Mouse (Mus musculus) c-Kit-positive CD71-positive TER-119-negative erythroid progenitor cells, embryonic 14.5 days (primary cell): ENCODE data around the gene Ppm1l.

Experiments
- DNase-seq: peaks from one replicate; pipeline ENCODE4 v3.0.0-alpha.2; 2013; ENCODE audit warnings: low read depth

Ppm1l gene

DNA sequence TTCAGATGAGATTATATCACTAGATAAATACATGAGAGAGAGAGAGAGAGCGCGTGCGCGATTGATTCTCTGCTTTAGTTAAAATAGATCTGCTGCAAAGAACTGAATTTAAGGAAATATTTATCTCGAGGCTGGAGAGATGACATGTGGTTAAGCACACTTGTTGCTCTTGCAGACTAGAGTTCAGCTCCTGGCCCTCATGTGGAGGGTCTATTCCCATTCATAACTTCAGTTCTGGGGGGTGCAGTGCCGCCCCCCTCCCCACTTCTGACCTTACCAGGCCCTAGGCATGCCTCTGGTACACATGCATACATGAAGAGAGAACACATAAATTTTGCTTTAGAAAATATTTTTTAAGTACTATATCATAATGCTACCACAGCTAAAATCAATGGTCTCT, 280.6 kb downstream of the Ppm1l start:
- no peak for DNase-seq

DNA sequence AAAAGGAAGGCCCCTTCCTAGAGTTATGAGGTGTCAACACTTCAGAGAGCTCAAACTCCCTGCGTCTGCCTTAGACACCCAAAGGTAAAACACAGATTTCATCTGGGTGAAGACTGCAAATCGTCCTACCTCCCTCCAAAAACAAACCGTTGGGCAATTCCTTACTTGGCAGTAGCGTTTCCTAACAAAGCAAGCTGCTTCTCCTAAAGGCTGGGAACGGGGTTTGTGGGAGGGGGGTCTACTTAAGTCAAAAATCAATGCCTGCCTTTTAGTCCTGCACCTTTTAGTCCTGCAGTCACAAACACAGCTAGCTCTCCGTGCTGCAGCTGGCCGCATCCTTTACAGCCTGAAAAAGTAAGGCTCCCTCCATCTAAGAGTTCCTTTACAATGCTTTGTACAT, 281.2 kb downstream of the Ppm1l start:
- DNase-seq: no peak

DNA sequence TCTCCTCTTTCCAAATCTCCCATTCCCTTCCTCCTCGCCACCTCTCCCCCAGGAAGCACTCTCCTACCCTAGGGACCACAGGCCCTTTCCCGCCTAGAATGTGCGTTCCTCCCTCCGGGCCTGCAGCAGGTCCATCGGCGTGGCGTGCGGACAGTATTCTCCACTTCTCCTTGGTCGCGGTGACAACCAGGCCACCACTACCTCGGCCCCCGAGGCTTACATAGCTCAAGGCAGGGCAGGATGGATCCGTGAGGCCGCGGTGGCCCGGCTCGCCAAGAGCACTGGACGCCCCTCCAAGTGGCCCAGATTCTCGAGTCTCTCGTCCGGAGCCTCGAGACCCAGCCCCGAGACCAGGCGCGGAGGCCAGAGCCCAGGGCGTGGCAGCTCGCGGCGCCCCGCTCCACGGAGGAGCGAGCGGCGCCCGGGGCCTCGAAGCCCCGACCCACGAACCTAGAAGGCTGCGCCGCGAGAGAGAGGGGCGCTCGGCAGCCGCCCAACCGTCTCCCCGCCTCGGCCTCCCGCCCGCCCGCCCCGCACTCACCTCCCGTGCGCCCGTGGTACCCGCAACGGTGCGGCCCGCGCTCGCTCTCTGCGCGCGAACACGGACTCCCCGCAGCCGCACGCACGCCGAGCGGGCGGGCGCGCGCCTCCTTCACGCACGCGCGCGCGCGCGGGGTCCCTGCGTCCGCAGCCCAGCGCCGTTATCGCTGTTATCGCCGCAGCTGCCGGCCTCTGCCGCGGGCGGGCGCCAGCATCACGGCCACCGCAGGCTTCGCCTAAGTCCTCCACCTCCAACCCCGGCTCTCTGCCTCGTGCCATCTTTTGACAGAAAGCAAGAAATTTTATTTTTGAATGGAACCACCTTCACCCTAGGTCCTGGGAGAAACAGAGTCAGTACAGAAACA, 281.9 kb downstream of the Ppm1l start, which contains the start of gene B3galnt1:
Gene B3galnt1 (minus strand): TSS at position 700 of the 905 bp plus-strand sequence.
- DNase-seq: no peak

DNA sequence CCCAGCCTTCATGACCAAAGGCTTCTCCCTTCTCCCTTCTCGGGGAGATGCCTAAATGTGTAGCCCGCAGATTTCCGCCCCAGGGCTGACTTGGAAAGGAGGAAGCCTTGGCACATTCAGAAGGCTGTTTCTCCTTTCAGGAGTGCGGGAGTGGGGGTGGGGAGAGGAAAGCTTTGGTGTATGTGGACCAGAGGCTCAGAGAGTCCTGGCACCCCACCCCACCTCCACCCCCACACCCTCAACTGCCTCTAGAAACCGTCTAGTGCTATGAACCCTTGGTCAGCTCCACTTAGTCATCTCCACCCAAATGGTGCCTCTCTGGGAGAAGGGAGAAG, 282.5 kb downstream of the Ppm1l start:
- DNase-seq: no peak

DNA sequence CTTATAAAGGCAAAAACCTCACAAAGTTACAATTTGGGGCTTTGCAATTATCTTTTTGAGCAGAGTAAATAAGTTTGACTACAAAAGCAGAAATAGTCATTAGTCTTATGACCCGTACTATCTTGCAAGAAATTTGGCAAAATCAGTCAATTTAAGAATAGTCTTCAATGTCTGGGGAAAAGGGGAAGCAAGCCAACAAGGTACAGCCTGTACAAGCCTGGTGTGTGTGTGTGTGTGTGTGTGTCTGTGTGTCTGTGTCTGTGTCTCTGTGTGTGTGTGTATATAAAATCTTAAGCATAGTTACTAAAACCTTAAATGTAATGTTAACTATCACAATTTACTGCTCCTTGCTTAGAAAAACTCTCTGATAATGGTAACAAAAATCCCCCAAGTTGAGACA, 290.3 kb downstream of the Ppm1l start:
- DNase-seq: no peak

DNA sequence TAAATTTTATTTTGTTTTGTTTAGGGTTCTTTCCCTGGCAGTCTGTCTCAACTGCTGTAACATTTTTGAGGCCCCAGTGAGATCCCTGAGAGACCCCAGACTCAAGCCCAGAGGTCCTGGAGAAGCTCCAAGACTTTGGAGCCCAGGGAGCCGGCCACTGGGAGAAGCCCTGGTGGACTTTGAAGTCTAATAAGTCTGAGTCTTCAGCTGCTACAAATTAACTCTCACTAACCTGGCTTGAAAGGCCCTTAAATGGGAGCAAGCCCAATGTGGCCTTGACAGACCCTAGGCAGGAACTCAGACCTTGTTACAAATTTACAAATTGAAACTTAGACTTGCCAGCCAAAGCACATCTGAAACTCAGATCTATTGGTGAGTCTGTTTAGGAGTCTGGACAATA, 290.8 kb downstream of the Ppm1l start:
- DNase-seq: no peak

DNA sequence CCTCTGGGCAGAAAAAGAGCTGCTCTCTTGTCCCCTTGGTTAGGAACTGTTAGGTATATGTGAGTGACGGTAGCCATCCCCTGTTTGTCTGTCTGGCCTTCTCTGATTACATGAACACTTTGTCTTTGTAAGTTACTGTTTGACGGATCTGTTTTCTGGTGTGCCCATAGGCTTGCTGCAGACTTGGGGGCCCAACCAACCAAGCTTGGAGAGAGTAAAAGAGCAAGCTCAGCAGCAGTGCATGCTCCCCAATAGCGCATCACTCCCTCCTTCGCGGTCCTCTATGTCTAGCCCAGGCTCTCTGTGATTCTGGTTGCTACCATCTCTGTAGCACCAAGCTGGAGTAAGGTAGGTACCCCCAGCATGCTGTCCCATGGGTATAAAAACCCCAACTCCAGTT, 291.2 kb downstream of the Ppm1l start:
- no peak for DNase-seq
